Mouse (Mus musculus) CH12.LX (cell line): ENCODE measurements around the gene Ugt1a10.

Experiments
- CHD2 ChIP-seq: IDR thresholded peaks from 2 replicates; pipeline ENCODE4 v1.6.1; 2011; ENCODE audit warnings: low read length, improper control_type of control experiment
- CTCF ChIP-seq, 2 experiments: IDR thresholded peaks in 1 of 2; conservative IDR thresholded peaks in 1 of 2; 2 replicates each; pipeline ENCODE4 v1.5.1; 2011 to 2012; ENCODE audit warnings: low read depth in 2 of 2, low read length in 2 of 2, improper control_type of control experiment in 1 of 2, inconsistent platforms in 1 of 2, mild to moderate bottlenecking in 1 of 2, moderate library complexity in 1 of 2
- GABPA ChIP-seq: IDR thresholded peaks from 2 replicates; pipeline ENCODE4 v1.6.1; 2012; ENCODE audit warnings: low read depth, low read length, improper control_type of control experiment, inconsistent platforms; ENCODE audit not compliant: insufficient replicate concordance
- MXI1 ChIP-seq: IDR thresholded peaks from 2 replicates; pipeline ENCODE4 v1.6.1; 2011; ENCODE audit warnings: mild to moderate bottlenecking, low read depth, low read length, improper control_type of control experiment
- NELFE ChIP-seq: IDR thresholded peaks from 2 replicates; pipeline ENCODE4 v1.6.1; 2011; ENCODE audit warnings: low read depth, low read length, improper control_type of control experiment
- POLR2A ChIP-seq: IDR thresholded peaks from 2 replicates; pipeline ENCODE4 v1.6.1; 2011; ENCODE audit warnings: low read depth, mild to moderate bottlenecking, improper control_type of control experiment, low read length
- POLR2AphosphoS2 ChIP-seq: IDR thresholded peaks from 2 replicates; pipeline ENCODE4 v1.6.1; 2011; ENCODE audit warnings: low read depth, low read length, improper control_type of control experiment

DNA sequence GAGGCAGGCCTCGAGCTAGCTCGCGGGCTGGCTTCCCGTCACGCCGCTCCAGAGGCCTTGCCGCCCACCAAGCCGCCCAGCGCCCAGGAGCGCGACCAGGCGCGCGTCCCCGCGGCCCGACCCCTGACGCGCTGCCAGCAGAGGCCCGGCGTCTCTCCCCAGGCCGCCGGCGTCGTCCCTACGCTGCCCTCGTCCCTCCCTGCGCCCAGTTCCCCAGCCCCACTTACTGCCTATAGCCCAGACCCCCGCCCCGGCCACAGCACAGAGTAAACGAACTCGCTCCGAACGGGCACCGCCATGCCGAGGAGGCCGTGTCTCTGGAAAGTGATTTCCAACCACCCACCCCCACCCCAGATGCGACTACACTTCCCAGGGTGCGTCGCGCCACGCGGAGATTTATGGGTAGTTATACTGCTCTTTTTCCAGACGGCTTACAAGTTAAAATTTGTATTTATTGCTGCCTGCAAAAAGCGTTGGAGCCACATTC is 46.9 kb upstream of the Ugt1a10 start, which contains the start of gene Usp40:
- TF ChIP-seq CTCF (conservative IDR thresholded peaks at IDR 0.05 in 1 of 2, IDR thresholded peaks at IDR 0.05 in 1 of 2; ENCODE audit: low read depth in 2 of 2, low read length in 2 of 2), result no peak
- peak; percentile 14; the same call in 1 of the 2 replicates for TF ChIP-seq GABPA
- peak; percentile 65 for TF ChIP-seq NELFE
- peak; percentile 84 for TF ChIP-seq POLR2A
- 0 out of 2 replicates have a peak, but pooled peaks have one; percentile 47 for TF ChIP-seq MXI1
- TF ChIP-seq CHD2, result peak; percentile 57; the same call in 1 of the 2 replicates
- no peak for TF ChIP-seq POLR2AphosphoS2
